8 mouse cellular contexts compared by ENCODE assay signal in the genomic region with DNA sequence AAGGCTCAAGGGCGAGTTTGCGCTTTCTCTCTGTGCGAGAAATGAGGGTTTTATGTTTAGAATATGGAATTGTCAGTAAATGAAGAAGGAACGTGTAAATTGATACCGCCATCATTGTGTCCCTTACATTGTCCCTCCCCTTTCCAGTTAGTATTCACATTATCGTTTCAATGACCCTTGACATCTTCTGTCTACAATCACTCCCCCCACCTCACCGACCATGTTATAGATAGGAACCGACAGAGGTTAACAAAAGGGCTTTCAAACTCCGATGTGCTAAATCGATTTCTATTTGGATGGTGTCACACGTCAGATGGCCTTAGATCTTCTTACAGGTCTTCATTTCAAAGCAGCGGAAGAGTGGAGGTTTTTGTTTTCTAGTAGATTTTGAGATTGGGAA. TPM values are rescaled to one million over a fixed set of nuclear protein-coding genes. Genes with fewer than 3 reads are reported as not detected.
A peak's percentile ranks its signal among the peaks of the same experiment; 100 is the strongest.
DNase-seq lines count a peak whose midpoint lies in the region; ATAC-seq and TF ChIP-seq lines count a peak whose summit lies in the region.

No protein-coding gene starts in this region.

- no peak for TF ChIP-seq CTCF in heart, postnatal 0 days (IDR thresholded peaks at IDR 0.05; ENCODE audit: low read depth)

- peak overlapping the region; percentile 75 for H3K4me3 ChIP-seq in heart, postnatal 0 days (ENCODE audit: low read depth, low read length)
- H3K4me3 ChIP-seq in hindbrain, embryonic 11.5 days (ENCODE audit: low read depth, low read length), result peak overlapping the region; percentile 71
- H3K4me3 ChIP-seq in midbrain, embryonic 15.5 days, result peak overlapping the region; percentile 60

- WGBS in heart, postnatal 0 days, result 8% methylated on average over 12 of the region's 12 CpGs
- WGBS in hindbrain, embryonic 11.5 days, result under 1% methylated on average over 12 of the region's 12 CpGs
- WGBS in midbrain, embryonic 15.5 days, result under 1% methylated on average over 12 of the region's 12 CpGs

- no peak for ATAC-seq in heart, postnatal 0 days (ENCODE audit: insufficient read depth, low read depth)
- peak; percentile 46 for ATAC-seq in hindbrain, embryonic 11.5 days (ENCODE audit: low FRiP score)
- peak; percentile 32 for ATAC-seq in midbrain, embryonic 15.5 days (replicated peaks)

- no peak for DNase-seq in heart, postnatal 0 days (ENCODE audit: low spot score)
- DNase-seq in heart, postnatal 4 days, result no peak
- peak; percentile 25 for DNase-seq in R1 (ENCODE audit: low read depth, low spot score)
- DNase-seq in hindbrain, embryonic 11.5 days (ENCODE audit: low spot score), result no peak
- no peak for DNase-seq in layer of hippocampus, postnatal 25 days (ENCODE audit: extremely low spot score in 1 of 2, low spot score in 1 of 2)
- DNase-seq in urinary bladder, adult 18-20 months (ENCODE audit: low spot score in 2 of 2), result no peak
- DNase-seq in urinary bladder, postnatal 10 days (ENCODE audit: low spot score), result no peak

- H3K9ac ChIP-seq in heart, postnatal 0 days (replicated peaks; ENCODE audit: low read depth, low read length), result peak overlapping the region; percentile 67
- H3K9ac ChIP-seq in hindbrain, embryonic 11.5 days (ENCODE audit: low read depth, low read length), result peak overlapping the region; percentile 86
- peak overlapping the region; percentile 86 for H3K9ac ChIP-seq in midbrain, embryonic 15.5 days

- peak overlapping the region; percentile 89 for H3K27ac ChIP-seq in heart, postnatal 0 days (ENCODE audit: low read depth)
- H3K27ac ChIP-seq in hindbrain, embryonic 11.5 days (ENCODE audit: low read depth, low read length), result peak overlapping the region; percentile 95
- H3K27ac ChIP-seq in midbrain, embryonic 15.5 days, result peak overlapping the region; percentile 97

- TF ChIP-seq EP300 in heart, postnatal 0 days (IDR thresholded peaks at IDR 0.05; ENCODE audit: low read depth), result no peak

- no peaks in the 10 kb centered on the region for H3K9me3 ChIP-seq in heart, postnatal 0 days (replicated peaks; ENCODE audit: control insufficient read depth, low read length)
- no peaks in the 10 kb centered on the region for H3K9me3 ChIP-seq in hindbrain, embryonic 11.5 days (ENCODE audit: control insufficient read depth, low read length)
- H3K9me3 ChIP-seq in midbrain, embryonic 15.5 days, result no peaks in the 10 kb centered on the region

- peak overlapping the region; percentile 91 for H3K4me2 ChIP-seq in heart, postnatal 0 days (ENCODE audit: low read depth, low read length)
- peak overlapping the region; percentile 61 for H3K4me2 ChIP-seq in hindbrain, embryonic 11.5 days (replicated peaks; ENCODE audit: low read depth, low read length)
- H3K4me2 ChIP-seq in midbrain, embryonic 15.5 days, result peak overlapping the region; percentile 67

- H3K27me3 ChIP-seq in heart, postnatal 0 days (ENCODE audit: control insufficient read depth, insufficient read depth, low read length), result no peaks in the 10 kb centered on the region
- H3K27me3 ChIP-seq in hindbrain, embryonic 11.5 days (ENCODE audit: control insufficient read depth, insufficient read depth, low read length), result no peaks in the 10 kb centered on the region
- H3K27me3 ChIP-seq in midbrain, embryonic 15.5 days (replicated peaks), result no peaks in the 10 kb centered on the region

- peaks cover 15% of the 10 kb centered on the region for H3K4me1 ChIP-seq in heart, postnatal 0 days (ENCODE audit: control insufficient read depth, insufficient read depth)
- H3K4me1 ChIP-seq in hindbrain, embryonic 11.5 days (replicated peaks; ENCODE audit: control insufficient read depth, insufficient read depth, low read length), result peaks cover 5% of the 10 kb centered on the region
- peaks cover 40% of the 10 kb centered on the region for H3K4me1 ChIP-seq in midbrain, embryonic 15.5 days

- H3K36me3 ChIP-seq in heart, postnatal 0 days (replicated peaks; ENCODE audit: control insufficient read depth, insufficient read depth, low read length), result no peaks in the 10 kb centered on the region
- H3K36me3 ChIP-seq in hindbrain, embryonic 11.5 days (ENCODE audit: control insufficient read depth, insufficient read depth, low read length), result no peaks in the 10 kb centered on the region
- no peaks in the 10 kb centered on the region for H3K36me3 ChIP-seq in midbrain, embryonic 15.5 days (replicated peaks)

RNA-seq across cellular contexts. Expression of gene Zfp60, which starts 0.8 kb away (rescaled TPM):
- total RNA-seq in heart, postnatal 0 days (2014; rRNA removed; ENCODE audit: low replicate concordance), result 3.8 and 4.1 TPM in 2 replicates
- polyA plus RNA-seq in heart, postnatal 0 days (2015; fragmentation: Nextera tagmentation; extraction: Ambion mirVana), result 11.0 and 11.1 TPM in 2 replicates
- 10 to 100 TPM in 1 of 2 experiments, 1 to 10 TPM in 1; 9.1 to 11.5 TPM for total RNA-seq in heart, postnatal 4 days (2021)
- 90.6 and 93.9 TPM in 2 replicates for polyA plus RNA-seq in hindbrain, embryonic 11.5 days (2014; fragmentation: Nextera tagmentation; extraction: Ambion mirVana)
- polyA plus RNA-seq in midbrain, embryonic 15.5 days (2015; fragmentation: Nextera tagmentation; extraction: Ambion mirVana), result 125 and 128 TPM in 2 replicates
- total RNA-seq in layer of hippocampus, postnatal 25 days (2021), result 10 to 100 TPM; 36.4 to 42.7 TPM

RNA-seq across cellular contexts. Expression of gene Zfp607b, which starts 42.8 kb away (rescaled TPM):
- 1.4 and 2.5 TPM in 2 replicates for total RNA-seq in heart, postnatal 0 days (2014; rRNA removed; ENCODE audit: low replicate concordance)
- 2.1 and 2.4 TPM in 2 replicates for polyA plus RNA-seq in heart, postnatal 0 days (2015; fragmentation: Nextera tagmentation; extraction: Ambion mirVana)
- total RNA-seq in heart, postnatal 4 days (2021), result under 1 TPM; 0.70 to 0.81 TPM
- 7.3 and 8.5 TPM in 2 replicates for polyA plus RNA-seq in hindbrain, embryonic 11.5 days (2014; fragmentation: Nextera tagmentation; extraction: Ambion mirVana)
- 17.0 and 18.3 TPM in 2 replicates for polyA plus RNA-seq in midbrain, embryonic 15.5 days (2015; fragmentation: Nextera tagmentation; extraction: Ambion mirVana)
- 1 to 10 TPM; 7.9 to 9.0 TPM for total RNA-seq in layer of hippocampus, postnatal 25 days (2021)

RNA-seq across cellular contexts. Expression of gene Map3k10, which starts 57.5 kb away (rescaled TPM):
- 18.4 and 23.2 TPM in 2 replicates for total RNA-seq in heart, postnatal 0 days (2014; rRNA removed; ENCODE audit: low replicate concordance)
- 2.5 and 3.0 TPM in 2 replicates for polyA plus RNA-seq in heart, postnatal 0 days (2015; fragmentation: Nextera tagmentation; extraction: Ambion mirVana)
- total RNA-seq in heart, postnatal 4 days (2021), result 10 to 100 TPM; 16.7 TPM
- polyA plus RNA-seq in hindbrain, embryonic 11.5 days (2014; fragmentation: Nextera tagmentation; extraction: Ambion mirVana), result 6.2 and 8.8 TPM in 2 replicates
- 17.2 and 19.9 TPM in 2 replicates for polyA plus RNA-seq in midbrain, embryonic 15.5 days (2015; fragmentation: Nextera tagmentation; extraction: Ambion mirVana)
- total RNA-seq in layer of hippocampus, postnatal 25 days (2021), result 100 to 1,000 TPM; 195 to 201 TPM
